Mouse (Mus musculus) heart, embryonic 12.5 days (tissue): ENCODE results near the gene H3f3b. TPM values are rescaled to one million over a fixed set of nuclear protein-coding genes. Genes with fewer than 3 reads are reported as not detected.

Experiments used
- ATAC-seq: fragments of 200-750 bp; cut with Nextera tagmentation; 2 replicates; pipeline ENCODE4 v1.8.0; 2017; ENCODE audit warnings: moderate TSS enrichment, moderate library complexity; ENCODE audit not compliant: insufficient number of reproducible peaks, low FRiP score
- H3K27ac ChIP-seq: fragments of 300-500 bp; sonication (generic); 2 replicates; pipeline ENCODE4 v1.5.1; 2016; ENCODE audit warnings: mild to moderate bottlenecking, moderate library complexity; ENCODE audit not compliant: poor library complexity, severe bottlenecking
- H3K27me3 ChIP-seq: fragments of 300-500 bp; sonication (generic); replicated peaks from 2 replicates; pipeline ENCODE4 v1.6.1; 2016; ENCODE audit warnings: mild to moderate bottlenecking, moderate library complexity
- H3K36me3 ChIP-seq: fragments of 300-500 bp; sonication (generic); 2 replicates; pipeline ENCODE4 v1.6.1; 2016; ENCODE audit warnings: mild to moderate bottlenecking, moderate library complexity
- H3K4me1 ChIP-seq: fragments of 300-500 bp; sonication (generic); replicated peaks from 2 replicates; pipeline ENCODE4 v1.6.1; 2016; ENCODE audit warnings: mild to moderate bottlenecking
- H3K4me2 ChIP-seq: fragments of 300-500 bp; sonication (generic); 2 replicates; pipeline ENCODE4 v1.6.1; 2016; ENCODE audit warnings: mild to moderate bottlenecking, moderate library complexity
- H3K4me3 ChIP-seq: fragments of 300-500 bp; sonication (generic); 2 replicates; pipeline ENCODE4 v1.5.1; 2016; ENCODE audit warnings: mild to moderate bottlenecking
- H3K9ac ChIP-seq: fragments of 300-500 bp; sonication (generic); 2 replicates; pipeline ENCODE4 v1.6.1; 2016; ENCODE audit warnings: mild to moderate bottlenecking, moderate library complexity
- H3K9me3 ChIP-seq: fragments of 300-500 bp; sonication (generic); replicated peaks from 2 replicates; pipeline ENCODE4 v1.6.1; 2016; ENCODE audit warnings: mild to moderate bottlenecking, moderate library complexity
- WGBS: fragments of 180-500 bp; shearing (Covaris S2); methylation state at CpG from one replicate; pipeline ENCODE4 v1.1.7; 2016; 5-methylcytosine and 5-hydroxymethylcytosine counted together
- polyA plus RNA-seq: library from polyadenylated mRNA; unstranded; fragments of >200 nt; fragmentation: Nextera tagmentation; extraction: Ambion mirVana; gene quantifications from 2 replicates; pipeline ENCODE4 v1.2.1, GENCODE M21; 2016

The H3f3b gene
- polyA plus RNA-seq, 1 experiment from 2014 or later, result 742 TPM

GRCm38 (mm10) chr11:116008411-116008810 lies 19.4 kb downstream of the H3f3b start:
- Histone ChIP-seq H3K9me3 (no peaks in the 10 kb centered on the region), H3K36me3 (peaks cover 39% of the 10 kb centered on the region), H3K4me2 (no peak overlapping the region), H3K9ac (no peak overlapping the region), H3K27ac (no peak overlapping the region), H3K4me3 (no peak overlapping the region), H3K4me1 (peaks cover 28% of the 10 kb centered on the region), H3K27me3 (no peaks in the 10 kb centered on the region)
- 92% methylated on average over 11 of the region's 11 CpGs for WGBS
- ATAC-seq, result no peak

- 88% methylated on average over 28 of the region's 28 CpGs for WGBS
- Histone ChIP-seq H3K9me3 (peaks cover 4% of the 10 kb centered on the region; the same call in 1 of the 2 replicates), H3K27ac (no peak overlapping the region), H3K27me3 (no peaks in the 10 kb centered on the region), H3K36me3 (peaks cover 39% of the 10 kb centered on the region), H3K9ac (no peak overlapping the region), H3K4me3 (no peak overlapping the region), H3K4me2 (no peak overlapping the region), H3K4me1 (peaks cover 23% of the 10 kb centered on the region)
- ATAC-seq, result no peak
Observed at GRCm38 (mm10) chr11:116007095-116007850, 20.5 kb downstream of the H3f3b start.

GRCm38 (mm10) chr11:116005701-116006419 lies 21.9 kb downstream of the H3f3b start:
- Histone ChIP-seq H3K27me3 (no peaks in the 10 kb centered on the region; the same call in 1 of the 2 replicates), H3K4me1 (peaks cover 13% of the 10 kb centered on the region), H3K27ac (peak overlapping the region; percentile 64; the same call in 1 of the 2 replicates), H3K9me3 (peaks cover 4% of the 10 kb centered on the region; the same call in 1 of the 2 replicates), H3K4me2 (peak overlapping the region; percentile 79), H3K9ac (peak overlapping the region; percentile 52), H3K36me3 (peaks cover 39% of the 10 kb centered on the region), H3K4me3 (0 out of 2 replicates have a peak overlapping the region, but pooled peaks have one; percentile 37)
- ATAC-seq, result no peak
- 68% methylated on average over 9 of the region's 9 CpGs for WGBS

GRCm38 (mm10) chr11:116004840-116005700 lies 22.7 kb downstream of the H3f3b start:
- Histone ChIP-seq H3K9me3 (peaks cover 4% of the 10 kb centered on the region; the same call in 1 of the 2 replicates), H3K27ac (peak overlapping the region; percentile 64), H3K4me2 (peak overlapping the region; percentile 79), H3K4me1 (peaks cover 13% of the 10 kb centered on the region), H3K36me3 (peaks cover 35% of the 10 kb centered on the region), H3K27me3 (peaks cover 7% of the 10 kb centered on the region; the same call in 1 of the 2 replicates), H3K9ac (peak overlapping the region; percentile 52), H3K4me3 (peak overlapping the region; percentile 37)
- ATAC-seq, result peak; percentile 74
- 5% methylated on average over 54 of the region's 54 CpGs for WGBS

GRCm38 (mm10) chr11:116004186-116004823 lies 23.5 kb downstream of the H3f3b start:
- 29% methylated on average over 8 of the region's 8 CpGs for WGBS
- Histone ChIP-seq H3K36me3 (peaks cover 27% of the 10 kb centered on the region), H3K9me3 (peaks cover 4% of the 10 kb centered on the region; the same call in 1 of the 2 replicates), H3K27me3 (peaks cover 12% of the 10 kb centered on the region; the same call in 1 of the 2 replicates), H3K27ac (peak overlapping the region; percentile 64), H3K4me1 (peaks cover 13% of the 10 kb centered on the region), H3K4me3 (peak overlapping the region; percentile 37), H3K9ac (peak overlapping the region; percentile 52), H3K4me2 (peak overlapping the region; percentile 79)
- ATAC-seq, result no peak

GRCm38 (mm10) chr11:116002894-116003293 lies 24.9 kb downstream of the H3f3b start:
- Histone ChIP-seq H3K9ac (no peak overlapping the region), H3K36me3 (peaks cover 14% of the 10 kb centered on the region), H3K9me3 (peaks cover 4% of the 10 kb centered on the region; the same call in 1 of the 2 replicates), H3K27me3 (peaks cover 12% of the 10 kb centered on the region; the same call in 1 of the 2 replicates), H3K27ac (no peak overlapping the region), H3K4me3 (no peak overlapping the region), H3K4me2 (no peak overlapping the region), H3K4me1 (peaks cover 13% of the 10 kb centered on the region)
- WGBS, result 75% methylated on average over 3 of the region's 3 CpGs
- no peak for ATAC-seq

- Histone ChIP-seq H3K27ac (no peak overlapping the region), H3K9ac (no peak overlapping the region), H3K36me3 (peaks cover 2% of the 10 kb centered on the region), H3K4me2 (no peak overlapping the region), H3K4me1 (peaks cover 13% of the 10 kb centered on the region), H3K4me3 (no peak overlapping the region), H3K27me3 (peaks cover 12% of the 10 kb centered on the region; the same call in 1 of the 2 replicates), H3K9me3 (peaks cover 4% of the 10 kb centered on the region; the same call in 1 of the 2 replicates)
- ATAC-seq, result no peak
- 70% methylated on average over 6 of the region's 6 CpGs for WGBS
Observed at GRCm38 (mm10) chr11:116001725-116002124, 26.0 kb downstream of the H3f3b start.

GRCm38 (mm10) chr11:116000607-116001006 lies 27.2 kb downstream of the H3f3b start:
- H3K9me3 ChIP-seq, result peaks cover 4% of the 10 kb centered on the region; the same call in 1 of the 2 replicates
- 54% methylated on average over 10 of the region's 10 CpGs for WGBS
- peaks cover 8% of the 10 kb centered on the region for H3K4me1 ChIP-seq

GRCm38 (mm10) chr11:115999538-116000143 lies 28.1 kb downstream of the H3f3b start:
- WGBS, result 13% methylated on average over 14 of the region's 14 CpGs
- Histone ChIP-seq H3K9ac (no peak overlapping the region), H3K4me2 (0 out of 2 replicates have a peak overlapping the region, but pooled peaks have one; percentile 18)

More at GRCm38 (mm10) chr11:116000607-116001006, 27.2 kb downstream of the H3f3b start:
- H3K36me3 ChIP-seq, result no peaks in the 10 kb centered on the region
- H3K9ac ChIP-seq, result no peak overlapping the region
- H3K27me3 ChIP-seq, result peaks cover 12% of the 10 kb centered on the region; the same call in 1 of the 2 replicates
- H3K4me3 ChIP-seq, result no peak overlapping the region
- no peak overlapping the region for H3K4me2 ChIP-seq
- H3K27ac ChIP-seq, result no peak overlapping the region
- no peak for ATAC-seq

More at GRCm38 (mm10) chr11:115999538-116000143, 28.1 kb downstream of the H3f3b start:
- Histone ChIP-seq H3K27ac (no peak overlapping the region), H3K4me3 (no peak overlapping the region), H3K36me3 (no peaks in the 10 kb centered on the region), H3K27me3 (peaks cover 12% of the 10 kb centered on the region; the same call in 1 of the 2 replicates), H3K4me1 (no peaks in the 10 kb centered on the region; the same call in 1 of the 2 replicates), H3K9me3 (peaks cover 4% of the 10 kb centered on the region; the same call in 1 of the 2 replicates)
- ATAC-seq, result 0 out of 2 replicates have a peak, but pooled peaks have one; percentile 3
